Mouse (Mus musculus): ENCODE results near the gene Fam222b.

The Fam222b gene

GRCm38 (mm10) chr11:78087756-78088281 is 6.6 kb upstream of the Fam222b start:
- no peak for DNase-seq (ENCODE audit: low read depth, low spot score)

GRCm38 (mm10) chr11:78094137-78094503 is 340 bp upstream of the Fam222b start:
- DNase-seq (ENCODE audit: low read depth, low spot score), result no peak

GRCm38 (mm10) chr11:78095144-78095516 is 670 bp downstream of the Fam222b start:
- DNase-seq (ENCODE audit: low read depth, low spot score), result no peak

- no peak for DNase-seq (ENCODE audit: low read depth, low spot score)
Observed at GRCm38 (mm10) chr11:78097077-78097476, 2.6 kb downstream of the Fam222b start.

GRCm38 (mm10) chr11:78100746-78101145 is 6.3 kb downstream of the Fam222b start:
- DNase-seq (ENCODE audit: low read depth, low spot score), result no peak

- DNase-seq (ENCODE audit: low read depth, low spot score), result no peak
Observed at GRCm38 (mm10) chr11:78102142-78102541, 7.7 kb downstream of the Fam222b start.

- DNase-seq (ENCODE audit: low read depth, low spot score), result peak; percentile 71
Observed at GRCm38 (mm10) chr11:78102958-78103747, 8.7 kb downstream of the Fam222b start.

GRCm38 (mm10) chr11:78104501-78104900 is 10.0 kb downstream of the Fam222b start:
- DNase-seq (ENCODE audit: low read depth, low spot score), result no peak

- DNase-seq (ENCODE audit: low read depth, low spot score), result no peak
Observed at GRCm38 (mm10) chr11:78113616-78114015, 19.2 kb downstream of the Fam222b start.

GRCm38 (mm10) chr11:78114676-78115366 is 20.4 kb downstream of the Fam222b start:
- DNase-seq (ENCODE audit: low read depth, low spot score), result no peak

GRCm38 (mm10) chr11:78115367-78116145 is 21.1 kb downstream of the Fam222b start:
- peak; percentile 98 for DNase-seq (ENCODE audit: low read depth, low spot score)

GRCm38 (mm10) chr11:78116146-78116410 is 21.6 kb downstream of the Fam222b start:
- DNase-seq (ENCODE audit: low read depth, low spot score), result no peak

GRCm38 (mm10) chr11:78118467-78118866 is 24.0 kb downstream of the Fam222b start:
- DNase-seq (ENCODE audit: low read depth, low spot score), result no peak

GRCm38 (mm10) chr11:78119898-78120297 is 25.4 kb downstream of the Fam222b start:
- DNase-seq (ENCODE audit: low read depth, low spot score), result no peak

- DNase-seq (ENCODE audit: low read depth, low spot score), result no peak
Observed at GRCm38 (mm10) chr11:78121176-78121575, 26.7 kb downstream of the Fam222b start.

GRCm38 (mm10) chr11:78122815-78123214 is 28.4 kb downstream of the Fam222b start:
- DNase-seq (ENCODE audit: low read depth, low spot score), result no peak

GRCm38 (mm10) chr11:78123782-78124181 is 29.3 kb downstream of the Fam222b start:
- DNase-seq (ENCODE audit: low read depth, low spot score), result peak; percentile 52

GRCm38 (mm10) chr11:78125691-78126090 is 31.2 kb downstream of the Fam222b start:
- no peak for DNase-seq (ENCODE audit: low read depth, low spot score)

GRCm38 (mm10) chr11:78126739-78127138 is 32.3 kb downstream of the Fam222b start:
- no peak for DNase-seq (ENCODE audit: low read depth, low spot score)

- no peak for DNase-seq (ENCODE audit: low read depth, low spot score)
Observed at GRCm38 (mm10) chr11:78129458-78129857, 35.0 kb downstream of the Fam222b start.

- no peak for DNase-seq (ENCODE audit: low read depth, low spot score)
Observed at GRCm38 (mm10) chr11:78133915-78134314, 39.5 kb downstream of the Fam222b start.

- DNase-seq (ENCODE audit: low read depth, low spot score), result no peak
Observed at GRCm38 (mm10) chr11:78134344-78134743, 39.9 kb downstream of the Fam222b start.

Data from ZHBTc4 (cell line).